Mouse (Mus musculus) retina, postnatal 1 day (tissue): Measurements from ENCODE around the gene Bcl9.

Experiments used
- DNase-seq: peaks from one replicate; pipeline ENCODE4 v3.0.0-alpha.2; 2012

Gene Bcl9

GRCm38 (mm10) chr3:97297553-97298432 lies at the start of gene Bcl9:
Gene Bcl9, minus strand, starts transcription at chr3:97297917.
- DNase-seq: peak; percentile 97

GRCm38 (mm10) chr3:97339193-97339576 lies 41.5 kb upstream of the Bcl9 start:
- DNase-seq: no peak

- DNase-seq: peak; percentile 93
Measured at GRCm38 (mm10) chr3:97338522-97339192, 40.9 kb upstream of the Bcl9 start.

GRCm38 (mm10) chr3:97337306-97337705 lies 39.6 kb upstream of the Bcl9 start:
- DNase-seq: peak; percentile 46

- DNase-seq: no peak
Measured at GRCm38 (mm10) chr3:97336331-97336730, 38.6 kb upstream of the Bcl9 start.

- DNase-seq: no peak
Measured at GRCm38 (mm10) chr3:97334618-97335017, 36.9 kb upstream of the Bcl9 start.

GRCm38 (mm10) chr3:97332172-97332571 lies 34.5 kb upstream of the Bcl9 start:
- no peak for DNase-seq

- no peak for DNase-seq
Measured at GRCm38 (mm10) chr3:97327809-97328208, 30.1 kb upstream of the Bcl9 start.

- no peak for DNase-seq
Measured at GRCm38 (mm10) chr3:97327356-97327755, 29.6 kb upstream of the Bcl9 start.

GRCm38 (mm10) chr3:97325621-97326345 lies 28.1 kb upstream of the Bcl9 start:
- DNase-seq: no peak

GRCm38 (mm10) chr3:97324046-97324445 lies 26.3 kb upstream of the Bcl9 start:
- peak; percentile 77 for DNase-seq

- no peak for DNase-seq
Measured at GRCm38 (mm10) chr3:97317302-97317701, 19.6 kb upstream of the Bcl9 start.

GRCm38 (mm10) chr3:97313431-97313830 lies 15.7 kb upstream of the Bcl9 start:
- DNase-seq: peak; percentile 62

- DNase-seq: peak; percentile 70
Measured at GRCm38 (mm10) chr3:97311998-97312397, 14.3 kb upstream of the Bcl9 start.

- DNase-seq: no peak
Measured at GRCm38 (mm10) chr3:97309748-97310536, 12.2 kb upstream of the Bcl9 start.

- no peak for DNase-seq
Measured at GRCm38 (mm10) chr3:97308440-97308839, 10.7 kb upstream of the Bcl9 start.

- DNase-seq: no peak
Measured at GRCm38 (mm10) chr3:97305907-97306306, 8.2 kb upstream of the Bcl9 start.

GRCm38 (mm10) chr3:97301586-97301985 lies 3.9 kb upstream of the Bcl9 start:
- DNase-seq: no peak

- no peak for DNase-seq
Measured at GRCm38 (mm10) chr3:97300370-97300769, 2.7 kb upstream of the Bcl9 start.

- no peak for DNase-seq
Measured at GRCm38 (mm10) chr3:97299885-97300284, 2.2 kb upstream of the Bcl9 start.

- DNase-seq: peak; percentile 61
Measured at GRCm38 (mm10) chr3:97298856-97299465, 1.2 kb upstream of the Bcl9 start.

GRCm38 (mm10) chr3:97296941-97297552 lies 670 bp downstream of the Bcl9 start:
- peak; percentile 65 for DNase-seq
